Mouse (Mus musculus) kidney, postnatal 0 days (tissue): Measurements from ENCODE around the gene Sowahc. TPM values are rescaled to one million over a fixed set of nuclear protein-coding genes. Genes with fewer than 3 reads are reported as not detected.

Source experiments
- ATAC-seq: fragments of 200-750 bp; cut with Nextera tagmentation; replicated peaks from 2 replicates; pipeline ENCODE4 v1.8.0; 2017; ENCODE audit warnings: low read depth, moderate number of reproducible peaks, moderate TSS enrichment, moderate library complexity; ENCODE audit not compliant: low FRiP score
- DNase-seq: peaks from one replicate; pipeline ENCODE4 v3.0.0-alpha.2; 2016; ENCODE audit warnings: low spot score
- H3K27ac ChIP-seq: fragments of 300-500 bp; sonication (generic); 2 replicates; pipeline ENCODE4 v1.5.1; 2014; ENCODE audit warnings: mild to moderate bottlenecking
- H3K27me3 ChIP-seq: fragments of 300-500 bp; sonication (generic); 2 replicates; pipeline ENCODE4 v1.6.1; 2014; ENCODE audit warnings: low read length, mixed read lengths; ENCODE audit not compliant: insufficient read depth
- H3K36me3 ChIP-seq: fragments of 300-500 bp; sonication (generic); 2 replicates; pipeline ENCODE4 v1.6.1; 2014; ENCODE audit warnings: low read length, mixed read lengths; ENCODE audit not compliant: insufficient read depth
- H3K4me1 ChIP-seq: fragments of 300-500 bp; sonication (generic); replicated peaks from 2 replicates; pipeline ENCODE4 v1.6.1; 2014; ENCODE audit warnings: antibody characterized with exemption, low read length, mixed read lengths; ENCODE audit not compliant: insufficient read depth
- H3K4me2 ChIP-seq: fragments of 300-500 bp; sonication (generic); 2 replicates; pipeline ENCODE4 v1.6.1; 2014; ENCODE audit warnings: mild to moderate bottlenecking, low read length, moderate library complexity, mixed read lengths
- H3K4me3 ChIP-seq: fragments of 300-500 bp; sonication (generic); replicated peaks from 2 replicates; pipeline ENCODE4 v1.5.1; 2014; ENCODE audit warnings: low read depth, low read length
- H3K9ac ChIP-seq: fragments of 300-500 bp; sonication (generic); 2 replicates; pipeline ENCODE4 v1.6.1; 2014; ENCODE audit warnings: low read depth, low read length
- H3K9me3 ChIP-seq: fragments of 300-500 bp; sonication (generic); replicated peaks from 2 replicates; pipeline ENCODE4 v1.6.1; 2016; ENCODE audit warnings: low read length, inconsistent platforms, mixed read lengths
- CTCF ChIP-seq: IDR thresholded peaks from 2 replicates; pipeline ENCODE4 v1.5.1; 2016; ENCODE audit warnings: antibody characterized with exemption, low read depth, mild to moderate bottlenecking, moderate library complexity
- WGBS: fragments of 180-500 bp; shearing (Covaris S2); extraction: QIAGEN DNeasy Blood & Tissue Kit; methylation state at CpG from one replicate; pipeline ENCODE4 v1.1.7; 2014; 5-methylcytosine and 5-hydroxymethylcytosine counted together
- polyA plus RNA-seq: library from polyadenylated mRNA; unstranded; fragments of >200 nt; fragmentation: Nextera tagmentation; extraction: Ambion mirVana; gene quantifications from 2 replicates; pipeline ENCODE4 v1.2.1, GENCODE M21; 2015

Gene Sowahc
- polyA plus RNA-seq, 1 experiment from 2014 or later, result 7.6 TPM

GRCm38 (mm10) chr10:59229205-59229820, 7.6 kb downstream of the Sowahc start:
- no peak for TF ChIP-seq CTCF
- H3K9ac ChIP-seq, result no peak overlapping the region
- 68% methylated on average over 4 of the region's 4 CpGs for WGBS
- H3K27ac ChIP-seq, result no peak overlapping the region
- no peak overlapping the region for H3K4me3 ChIP-seq
- DNase-seq, result no peak
- H3K4me1 ChIP-seq, result 0 out of 2 replicates have a peak, but pooled peaks cover 4% of the 10 kb centered on the region
- H3K36me3 ChIP-seq, result no peaks in the 10 kb centered on the region
- no peak overlapping the region for H3K4me2 ChIP-seq
- ATAC-seq, result no peak
- H3K27me3 ChIP-seq, result no peaks in the 10 kb centered on the region
- H3K9me3 ChIP-seq, result no peaks in the 10 kb centered on the region

- TF ChIP-seq CTCF, result no peak
Measured at GRCm38 (mm10) chr10:59235227-59235626, 13.5 kb downstream of the Sowahc start.

GRCm38 (mm10) chr10:59235847-59236246, 14.1 kb downstream of the Sowahc start:
- H3K36me3 ChIP-seq, result no peaks in the 10 kb centered on the region
- no peak overlapping the region for H3K4me2 ChIP-seq
- H3K9ac ChIP-seq, result no peak overlapping the region
- no peak overlapping the region for H3K4me3 ChIP-seq
- no peak overlapping the region for H3K27ac ChIP-seq
- no peaks in the 10 kb centered on the region for H3K9me3 ChIP-seq
- 49% methylated on average over 4 of the region's 4 CpGs for WGBS
- H3K27me3 ChIP-seq, result no peaks in the 10 kb centered on the region
- DNase-seq (no peak), ATAC-seq (no peak)
- no peaks in the 10 kb centered on the region for H3K4me1 ChIP-seq
- TF ChIP-seq CTCF, result no peak

More at GRCm38 (mm10) chr10:59235227-59235626, 13.5 kb downstream of the Sowahc start:
- Histone ChIP-seq H3K27me3 (no peaks in the 10 kb centered on the region), H3K4me3 (no peak overlapping the region), H3K4me1 (no peaks in the 10 kb centered on the region), H3K27ac (no peak overlapping the region), H3K36me3 (no peaks in the 10 kb centered on the region), H3K4me2 (no peak overlapping the region), H3K9ac (no peak overlapping the region), H3K9me3 (no peaks in the 10 kb centered on the region)
- ATAC-seq (no peak), DNase-seq (no peak)
- 94% methylated on average over 2 of the region's 2 CpGs for WGBS

GRCm38 (mm10) chr10:59236486-59236885, 14.7 kb downstream of the Sowahc start:
- H3K27me3 ChIP-seq, result no peaks in the 10 kb centered on the region
- no peaks in the 10 kb centered on the region for H3K36me3 ChIP-seq
- no peak overlapping the region for H3K27ac ChIP-seq
- ATAC-seq, result no peak
- no peak for TF ChIP-seq CTCF
- no peak overlapping the region for H3K4me3 ChIP-seq
- no peaks in the 10 kb centered on the region for H3K4me1 ChIP-seq
- DNase-seq, result no peak
- WGBS, result 72% methylated on average over 6 of the region's 6 CpGs
- no peak overlapping the region for H3K9ac ChIP-seq
- no peaks in the 10 kb centered on the region for H3K9me3 ChIP-seq
- H3K4me2 ChIP-seq, result no peak overlapping the region

- DNase-seq (no peak), ATAC-seq (no peak)
- TF ChIP-seq CTCF, result no peak
- Histone ChIP-seq H3K27ac (no peak overlapping the region), H3K4me2 (no peak overlapping the region), H3K4me1 (no peaks in the 10 kb centered on the region), H3K27me3 (no peaks in the 10 kb centered on the region), H3K9ac (no peak overlapping the region), H3K4me3 (no peak overlapping the region), H3K36me3 (no peaks in the 10 kb centered on the region), H3K9me3 (no peaks in the 10 kb centered on the region)
- 30% methylated on average over 3 of the region's 3 CpGs for WGBS
Measured at GRCm38 (mm10) chr10:59237757-59238156, 16.0 kb downstream of the Sowahc start.

GRCm38 (mm10) chr10:59241141-59241541, 19.4 kb downstream of the Sowahc start:
- H3K4me3 ChIP-seq, result no peak overlapping the region
- no peak overlapping the region for H3K9ac ChIP-seq
- no peaks in the 10 kb centered on the region for H3K27me3 ChIP-seq
- 33% methylated on average over 3 of the region's 3 CpGs for WGBS
- H3K9me3 ChIP-seq, result no peaks in the 10 kb centered on the region
- no peak overlapping the region for H3K4me2 ChIP-seq
- 0 out of 2 replicates have a peak, but pooled peaks have one; percentile 65 for ATAC-seq
- no peak; the same call in 1 of the 2 replicates for TF ChIP-seq CTCF
- DNase-seq, result peak; percentile 54
- no peaks in the 10 kb centered on the region for H3K4me1 ChIP-seq
- H3K27ac ChIP-seq, result no peak overlapping the region
- no peaks in the 10 kb centered on the region for H3K36me3 ChIP-seq

GRCm38 (mm10) chr10:59249531-59249930, 27.8 kb downstream of the Sowahc start:
- Histone ChIP-seq H3K27ac (no peak overlapping the region), H3K9ac (no peak overlapping the region), H3K9me3 (no peaks in the 10 kb centered on the region), H3K4me1 (no peaks in the 10 kb centered on the region), H3K4me2 (no peak overlapping the region), H3K36me3 (no peaks in the 10 kb centered on the region), H3K4me3 (no peak overlapping the region), H3K27me3 (no peaks in the 10 kb centered on the region)
- ATAC-seq (no peak), DNase-seq (no peak)
- TF ChIP-seq CTCF, result no peak
- 71% methylated on average over 3 of the region's 3 CpGs for WGBS
